Mouse (Mus musculus): ENCODE measurements at regions not wholly inside any gene's neighbourhood (a gene's known extent, or its start where the extent isn't known, plus 50 kb on each side); places are given as distances from the start of the nearest gene placed in this dataset.

- no peak for DNase-seq
Measured at GRCm38 (mm10) chr12:95576772-95577171, 115.3 kb upstream of the Flrt2 start.

GRCm38 (mm10) chr12:95589011-95589410, 103.0 kb upstream of the Flrt2 start:
- DNase-seq: no peak

- no peak for DNase-seq
Measured at GRCm38 (mm10) chr12:95619281-95619680, 72.7 kb upstream of the Flrt2 start.

- DNase-seq: peak; percentile 17 to 35
Measured at GRCm38 (mm10) chr12:95631029-95631428, 61.0 kb upstream of the Flrt2 start.

GRCm38 (mm10) chr12:95636647-95637046, 55.4 kb upstream of the Flrt2 start:
- DNase-seq: no peak

- no peak for DNase-seq
Measured at GRCm38 (mm10) chr12:95639892-95640291, 52.1 kb upstream of the Flrt2 start.

- no peak for DNase-seq
Measured at GRCm38 (mm10) chr12:95641628-95642027, 50.4 kb upstream of the Flrt2 start.
